Mouse (Mus musculus) spleen, adult 18-20 months (tissue): ENCODE results near the gene Ghsr.

ENCODE experiments used
- DNase-seq, 2 experiments: peaks; one replicate each; pipeline ENCODE4 v3.0.0; 2022; ENCODE audit warnings: mixed read lengths in 2 of 2

Gene Ghsr

GRCm38 (mm10) chr3:27411286-27411685 lies 40.1 kb downstream of the Ghsr start:
- DNase-seq = no peak

GRCm38 (mm10) chr3:27413566-27413965 lies 42.4 kb downstream of the Ghsr start:
- DNase-seq = no peak

GRCm38 (mm10) chr3:27416786-27417185 lies 45.6 kb downstream of the Ghsr start:
- DNase-seq = no peak

- DNase-seq = no peak
These were observed 47.5 kb downstream of the Ghsr start for GRCm38 (mm10) chr3:27418602-27419001.

- DNase-seq = no peak
These were observed 50.8 kb downstream of the Ghsr start for GRCm38 (mm10) chr3:27421980-27422379.

GRCm38 (mm10) chr3:27422521-27422920 lies 51.4 kb downstream of the Ghsr start:
- DNase-seq = no peak

- no peak for DNase-seq
These were observed 53.0 kb downstream of the Ghsr start for GRCm38 (mm10) chr3:27424049-27424667.

- DNase-seq = no peak
These were observed 56.3 kb downstream of the Ghsr start for GRCm38 (mm10) chr3:27427406-27427805.
